Mouse (Mus musculus): ENCODE results near the gene Tsc2. TPM values are rescaled to one million over a fixed set of nuclear protein-coding genes. Genes with fewer than 3 reads are reported as not detected.

Gene Tsc2
- polyA plus RNA-seq, 1 experiment from 2014 or later: 54.0 TPM

DNA sequence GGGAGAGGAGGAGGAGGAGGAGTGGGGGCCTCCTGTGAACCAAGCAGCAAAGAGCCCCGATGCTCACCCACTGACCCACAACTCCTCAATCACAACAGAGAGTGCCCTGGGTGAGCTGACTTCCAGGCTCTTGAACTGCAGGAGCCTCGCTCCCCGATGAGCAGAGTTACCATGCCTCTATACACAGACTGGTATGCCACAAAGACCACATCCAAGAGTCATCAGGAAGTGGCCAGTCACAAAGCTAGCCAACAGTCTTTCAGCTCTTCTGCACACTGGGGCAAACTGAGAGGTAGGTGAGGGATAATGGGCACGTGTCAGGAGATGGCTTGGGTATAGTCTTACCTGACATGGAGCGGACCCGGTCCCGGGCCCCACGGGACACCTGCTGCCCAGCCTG, 28.5 kb downstream of the Tsc2 start:
- no peak for ATAC-seq (ENCODE audit: insufficient number of reproducible peaks, low FRiP score, low TSS enrichment, low read depth)
- no peaks in the 10 kb centered on the region for H3K4me1 ChIP-seq
- no peak overlapping the region for H3K4me3 ChIP-seq
- WGBS: 90% methylated on average over 8 of the region's 8 CpGs
- no peaks in the 10 kb centered on the region for H3K27me3 ChIP-seq
- peaks cover 96% of the 10 kb centered on the region for H3K36me3 ChIP-seq
- no peak overlapping the region for H3K9ac ChIP-seq
- H3K27ac ChIP-seq: no peak overlapping the region
- no peak overlapping the region for H3K4me2 ChIP-seq
- no peaks in the 10 kb centered on the region for H3K9me3 ChIP-seq

- H3K36me3 ChIP-seq: peaks cover 96% of the 10 kb centered on the region
- no peak overlapping the region for H3K4me3 ChIP-seq
- H3K27me3 ChIP-seq: no peaks in the 10 kb centered on the region
- H3K9me3 ChIP-seq: no peaks in the 10 kb centered on the region
- H3K4me1 ChIP-seq: no peaks in the 10 kb centered on the region
- 94% methylated on average over 4 of the region's 4 CpGs for WGBS
- no peak overlapping the region for H3K4me2 ChIP-seq
- no peak for ATAC-seq (ENCODE audit: insufficient number of reproducible peaks, low FRiP score, low TSS enrichment, low read depth)
- H3K9ac ChIP-seq: no peak overlapping the region
- no peak overlapping the region for H3K27ac ChIP-seq
These were observed 31.9 kb downstream of the Tsc2 start for GRCm38 (mm10) chr17:24600502-24600901.

GRCm38 (mm10) chr17:24597989-24598388, 34.4 kb downstream of the Tsc2 start:
- peaks cover 99% of the 10 kb centered on the region for H3K36me3 ChIP-seq
- H3K27me3 ChIP-seq: no peaks in the 10 kb centered on the region
- WGBS: 86% methylated on average over 3 of the region's 3 CpGs

DNA sequence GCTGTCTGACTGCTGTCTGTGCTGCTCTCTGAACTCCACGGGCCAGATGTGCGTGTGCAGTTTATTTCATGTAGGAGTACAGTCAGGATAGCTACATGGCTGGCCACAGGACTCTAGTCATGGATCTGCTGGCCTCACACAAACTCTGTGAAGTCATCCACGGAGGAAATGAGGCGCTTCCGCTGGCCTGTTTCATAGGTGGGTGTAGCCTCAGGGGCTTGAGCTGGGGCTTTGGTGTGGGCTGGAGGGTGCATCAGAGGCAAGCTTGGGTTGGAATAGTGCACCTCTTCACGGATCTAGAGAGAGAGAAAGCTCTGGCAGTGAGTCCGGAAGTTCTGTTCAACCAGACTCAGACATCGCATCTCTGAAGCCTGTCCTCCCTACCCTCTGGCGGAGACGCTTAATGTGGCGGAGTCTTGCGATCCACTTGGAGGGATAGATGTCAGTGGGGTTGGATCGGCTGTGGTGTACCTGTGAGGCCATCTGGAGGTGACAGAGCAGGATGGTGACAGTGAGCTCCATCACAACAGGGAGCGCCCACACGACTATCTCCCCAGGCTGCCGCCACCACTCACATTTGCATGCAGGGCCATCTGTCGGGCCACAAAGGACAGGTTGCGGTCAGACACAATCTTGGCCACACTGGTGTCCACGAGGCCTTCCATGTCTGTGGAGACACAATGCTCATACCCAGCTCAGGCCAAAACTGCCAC, 35.8 kb downstream of the Tsc2 start:
- Histone ChIP-seq H3K4me1 (no peaks in the 10 kb centered on the region), H3K36me3 (peaks cover 99% of the 10 kb centered on the region), H3K9ac (no peak overlapping the region), H3K9me3 (no peaks in the 10 kb centered on the region), H3K4me3 (no peak overlapping the region), H3K4me2 (no peak overlapping the region), H3K27me3 (no peaks in the 10 kb centered on the region), H3K27ac (no peak overlapping the region)
- ATAC-seq (ENCODE audit: insufficient number of reproducible peaks, low FRiP score, low TSS enrichment, low read depth): no peak
- WGBS: 86% methylated on average over 19 of the region's 19 CpGs

More at GRCm38 (mm10) chr17:24597989-24598388, 34.4 kb downstream of the Tsc2 start:
- H3K4me2 ChIP-seq: no peak overlapping the region
- no peaks in the 10 kb centered on the region for H3K4me1 ChIP-seq
- no peaks in the 10 kb centered on the region for H3K9me3 ChIP-seq
- no peak overlapping the region for H3K27ac ChIP-seq
- no peak for ATAC-seq (ENCODE audit: insufficient number of reproducible peaks, low FRiP score, low TSS enrichment, low read depth)
- no peak overlapping the region for H3K9ac ChIP-seq
- H3K4me3 ChIP-seq: no peak overlapping the region

DNA sequence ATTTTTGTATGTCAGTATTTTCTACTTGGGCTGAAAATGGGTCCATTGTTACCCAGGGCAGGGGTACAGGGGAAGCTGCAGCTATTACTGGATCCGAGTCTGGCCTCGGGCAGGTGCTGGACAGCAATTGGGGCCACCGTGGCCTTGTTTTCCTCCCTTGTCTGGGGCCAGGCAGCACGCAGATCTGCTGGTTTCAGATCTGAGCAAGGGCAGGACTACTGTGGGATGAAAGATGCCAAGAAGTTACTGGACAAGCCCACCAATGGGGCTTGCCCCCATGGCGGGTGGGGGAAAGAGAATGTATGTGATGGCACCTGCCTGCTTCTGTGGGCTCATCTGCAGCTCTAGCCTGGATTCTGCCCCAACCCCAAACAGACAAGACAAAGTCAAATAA, 36.4 kb downstream of the Tsc2 start:
- Histone ChIP-seq H3K9me3 (no peaks in the 10 kb centered on the region), H3K27me3 (no peaks in the 10 kb centered on the region), H3K9ac (no peak overlapping the region), H3K4me1 (no peaks in the 10 kb centered on the region), H3K4me2 (no peak overlapping the region), H3K4me3 (no peak overlapping the region), H3K36me3 (peaks cover 99% of the 10 kb centered on the region), H3K27ac (no peak overlapping the region)
- ATAC-seq (ENCODE audit: insufficient number of reproducible peaks, low FRiP score, low TSS enrichment, low read depth): no peak
- WGBS: 76% methylated on average over 5 of the region's 5 CpGs

DNA sequence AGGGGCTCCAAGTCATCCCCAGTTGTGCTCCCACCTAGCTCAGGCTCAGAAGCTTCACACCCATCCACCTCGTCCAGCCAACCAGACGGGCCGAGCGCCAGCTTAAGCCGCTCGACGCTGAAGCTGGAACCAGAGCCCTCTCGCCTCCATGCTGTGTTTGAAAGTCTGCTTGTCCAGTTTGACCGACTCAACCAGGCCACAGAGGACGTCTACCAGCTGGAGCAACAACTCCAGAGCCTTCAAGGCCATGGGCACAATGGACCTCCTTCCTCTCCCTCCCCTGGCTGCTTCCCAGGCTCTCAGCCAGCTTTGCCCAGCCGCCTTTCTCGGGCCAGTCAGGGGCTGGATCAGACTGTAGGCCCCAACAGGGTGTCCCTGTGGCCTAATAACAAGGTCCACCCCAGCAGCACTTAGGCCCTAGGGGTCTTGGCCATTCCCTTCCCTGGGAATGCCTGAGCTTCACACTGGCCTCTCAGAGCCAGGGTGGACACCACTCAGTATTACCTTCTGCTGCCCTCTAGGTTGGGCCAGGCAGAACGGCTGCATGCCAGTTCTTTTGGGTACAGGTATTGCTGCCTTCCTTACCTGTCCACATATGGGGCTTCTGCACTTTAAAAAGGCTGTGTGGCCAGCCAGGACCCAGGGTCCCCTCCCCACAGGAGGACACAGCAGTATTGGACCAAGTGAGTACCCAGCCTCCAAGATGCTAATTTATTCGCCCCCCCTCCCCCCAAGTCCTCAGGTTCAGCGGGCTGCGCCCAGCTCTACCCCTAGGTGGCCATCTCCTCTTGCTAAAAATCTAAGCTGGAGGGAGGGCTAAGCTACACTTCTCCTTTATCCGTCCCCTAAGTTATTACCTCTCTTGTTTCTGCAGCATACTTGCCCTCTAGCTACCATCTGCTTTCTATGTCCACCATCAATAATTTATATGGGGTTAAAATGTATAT, 37.0 kb downstream of the Tsc2 start:
- H3K27ac ChIP-seq: no peak overlapping the region
- H3K4me3 ChIP-seq: no peak overlapping the region
- no peaks in the 10 kb centered on the region for H3K4me1 ChIP-seq
- no peak overlapping the region for H3K9ac ChIP-seq
- H3K36me3 ChIP-seq: peaks cover 99% of the 10 kb centered on the region
- H3K9me3 ChIP-seq: no peaks in the 10 kb centered on the region
- ATAC-seq (ENCODE audit: insufficient number of reproducible peaks, low FRiP score, low TSS enrichment, low read depth): no peak
- WGBS: 72% methylated on average over 17 of the region's 17 CpGs
- no peak overlapping the region for H3K4me2 ChIP-seq
- H3K27me3 ChIP-seq: no peaks in the 10 kb centered on the region

- Histone ChIP-seq H3K4me3 (no peak overlapping the region), H3K9me3 (no peaks in the 10 kb centered on the region), H3K27ac (no peak overlapping the region), H3K27me3 (no peaks in the 10 kb centered on the region), H3K4me1 (no peaks in the 10 kb centered on the region), H3K4me2 (no peak overlapping the region), H3K9ac (no peak overlapping the region), H3K36me3 (peaks cover 97% of the 10 kb centered on the region)
- WGBS: 91% methylated on average over 26 of the region's 26 CpGs
- no peak for ATAC-seq (ENCODE audit: insufficient number of reproducible peaks, low FRiP score, low TSS enrichment, low read depth)
These were observed 38.2 kb downstream of the Tsc2 start for GRCm38 (mm10) chr17:24593992-24594890.

DNA sequence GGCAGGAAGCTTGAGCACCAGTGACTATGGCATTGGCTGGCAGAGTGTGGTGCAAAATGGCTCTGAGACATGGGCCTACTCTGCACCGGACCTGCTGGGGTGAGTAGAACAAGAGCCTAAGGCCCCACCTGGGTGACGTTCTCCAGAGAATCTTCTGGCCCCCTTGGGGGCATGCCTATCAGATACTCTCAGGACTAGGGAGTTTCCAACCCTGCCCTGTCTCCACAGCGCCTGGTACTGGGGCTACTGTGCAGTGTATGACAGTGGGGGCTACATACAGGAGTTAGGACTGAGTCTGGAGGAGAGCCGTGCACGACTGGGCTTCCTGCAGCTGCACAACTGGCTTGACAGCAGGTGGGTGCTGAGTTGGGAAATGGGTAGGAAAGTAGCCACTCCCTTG, 39.2 kb downstream of the Tsc2 start:
- no peaks in the 10 kb centered on the region for H3K4me1 ChIP-seq
- H3K9ac ChIP-seq: no peak overlapping the region
- peaks cover 93% of the 10 kb centered on the region for H3K36me3 ChIP-seq
- no peak overlapping the region for H3K27ac ChIP-seq
- ATAC-seq (ENCODE audit: insufficient number of reproducible peaks, low FRiP score, low TSS enrichment, low read depth): no peak
- H3K4me3 ChIP-seq: no peak overlapping the region
- no peaks in the 10 kb centered on the region for H3K9me3 ChIP-seq
- no peaks in the 10 kb centered on the region for H3K27me3 ChIP-seq
- 89% methylated on average over 5 of the region's 5 CpGs for WGBS
- no peak overlapping the region for H3K4me2 ChIP-seq

GRCm38 (mm10) chr17:24591695-24592094, 40.7 kb downstream of the Tsc2 start:
- no peak overlapping the region for H3K4me3 ChIP-seq
- no peaks in the 10 kb centered on the region for H3K4me1 ChIP-seq
- no peak overlapping the region for H3K4me2 ChIP-seq
- WGBS: 96% methylated on average over 5 of the region's 5 CpGs
- H3K27me3 ChIP-seq: no peaks in the 10 kb centered on the region
- ATAC-seq (ENCODE audit: insufficient number of reproducible peaks, low FRiP score, low TSS enrichment, low read depth): no peak
- peaks cover 91% of the 10 kb centered on the region for H3K36me3 ChIP-seq
- H3K27ac ChIP-seq: no peak overlapping the region
- no peaks in the 10 kb centered on the region for H3K9me3 ChIP-seq
- no peak overlapping the region for H3K9ac ChIP-seq

DNA sequence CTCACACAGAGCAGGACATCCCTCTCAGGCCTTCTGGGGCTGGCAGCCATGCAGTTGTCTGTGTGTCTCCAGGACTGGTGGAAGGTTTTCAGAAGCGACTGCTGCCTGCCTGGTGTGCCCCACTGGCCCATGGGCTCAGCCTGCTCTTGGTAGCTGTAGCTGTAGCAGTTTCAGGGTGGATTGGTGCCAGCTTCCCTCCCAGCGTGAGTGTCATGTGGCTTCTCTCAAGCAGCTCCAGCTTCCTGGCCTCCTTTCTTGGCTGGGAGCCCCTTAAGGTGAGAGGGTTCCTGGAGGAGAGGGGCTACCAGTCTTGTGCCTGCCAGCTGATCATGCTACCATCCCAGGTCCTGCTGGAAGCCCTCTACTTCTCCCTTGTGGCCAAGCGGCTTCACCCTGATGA, 41.5 kb downstream of the Tsc2 start:
- Histone ChIP-seq H3K9me3 (no peaks in the 10 kb centered on the region), H3K4me3 (no peak overlapping the region), H3K4me2 (no peak overlapping the region), H3K36me3 (peaks cover 91% of the 10 kb centered on the region), H3K27ac (no peak overlapping the region), H3K4me1 (no peaks in the 10 kb centered on the region), H3K9ac (no peak overlapping the region), H3K27me3 (no peaks in the 10 kb centered on the region)
- ATAC-seq (ENCODE audit: insufficient number of reproducible peaks, low FRiP score, low TSS enrichment, low read depth): no peak
- 76% methylated on average over 3 of the region's 3 CpGs for WGBS

- no peak for ATAC-seq (ENCODE audit: insufficient number of reproducible peaks, low FRiP score, low TSS enrichment, low read depth)
- H3K27me3 ChIP-seq: no peaks in the 10 kb centered on the region
- H3K9ac ChIP-seq: no peak overlapping the region
- no peak overlapping the region for H3K4me3 ChIP-seq
- no peak overlapping the region for H3K4me2 ChIP-seq
- WGBS: 93% methylated on average over 4 of the region's 4 CpGs
- no peak overlapping the region for H3K27ac ChIP-seq
- H3K9me3 ChIP-seq: no peaks in the 10 kb centered on the region
- H3K36me3 ChIP-seq: peaks cover 87% of the 10 kb centered on the region
- H3K4me1 ChIP-seq: no peaks in the 10 kb centered on the region
These were observed 45.9 kb downstream of the Tsc2 start for GRCm38 (mm10) chr17:24586532-24586931.
